Mouse (Mus musculus) frontal cortex, adult (tissue): Measurements from ENCODE around the gene Ap2m1.
"Not testable (repeated sequence)": the region's sequence is repeated elsewhere in the genome, so short reads cannot be mapped to it uniquely, and the experiment has no call there.

Experiments used
- ATAC-seq: cut with Nextera tagmentation; 2 replicates; pipeline ENCODE4 v1.9.2; 2017; ENCODE audit warnings: mild to moderate bottlenecking, moderate library complexity, mixed read lengths; ENCODE audit not compliant: low TSS enrichment

The Ap2m1 gene

DNA sequence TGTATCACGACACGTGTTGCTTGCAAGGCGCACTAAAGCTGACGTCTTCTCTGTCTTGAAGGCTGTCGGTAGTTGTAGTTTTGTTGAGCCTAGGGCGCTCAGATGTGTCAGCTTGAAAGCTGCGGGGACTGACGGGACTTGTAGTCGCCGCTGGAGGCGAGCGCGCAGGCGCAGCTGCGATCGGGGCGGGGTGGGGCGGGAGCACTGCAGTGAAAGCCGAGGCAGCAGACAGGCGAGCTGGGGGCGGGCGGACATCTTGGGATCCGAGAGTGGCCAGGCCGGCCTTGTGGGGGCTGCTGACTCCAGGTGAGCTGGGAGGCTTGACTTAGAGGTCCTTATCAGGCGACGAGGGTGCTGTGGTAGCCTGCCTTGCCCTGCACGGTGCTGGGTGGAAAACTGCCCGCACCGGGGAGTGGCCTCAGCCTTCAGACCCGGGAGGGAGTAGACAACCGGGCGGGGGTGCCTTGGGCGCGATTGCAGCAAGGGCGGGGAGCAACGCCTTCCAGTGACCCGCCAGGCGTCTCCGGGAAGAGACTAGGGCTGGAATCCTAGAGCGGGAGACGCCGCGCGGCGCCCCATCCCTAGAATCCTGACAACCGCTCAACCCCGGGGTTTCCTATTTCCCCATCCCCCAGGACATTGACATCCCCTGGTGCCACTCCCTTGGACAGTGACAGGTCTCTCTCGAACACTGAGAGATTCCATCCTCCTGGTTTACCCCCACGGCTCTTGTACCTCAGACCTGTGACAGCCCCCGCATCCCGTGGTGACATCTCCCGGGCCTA is at the start of gene Ap2m1:
Ap2m1 (plus strand) TSS at position 183 of the 785 bp plus-strand sequence.
- ATAC-seq = peak; percentile 96

DNA sequence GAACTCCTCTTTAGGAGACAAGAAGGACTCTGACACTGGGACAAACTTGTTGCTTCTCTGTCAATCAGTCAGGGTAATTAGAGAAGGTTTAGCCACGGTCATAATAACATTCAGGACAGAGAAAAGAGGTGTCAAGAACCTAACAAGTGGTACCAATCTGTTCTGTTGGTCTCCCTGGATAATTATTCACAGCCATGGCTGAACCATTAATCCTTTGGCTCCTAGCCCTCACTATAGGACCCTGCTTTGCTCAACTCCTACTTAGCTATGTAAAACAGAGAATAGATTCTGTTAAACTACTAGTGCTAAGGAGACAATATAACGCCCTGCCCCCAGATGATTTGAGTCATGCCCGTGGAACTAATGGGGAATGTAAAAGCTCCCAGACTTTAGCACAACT is 49.2 kb upstream of the Ap2m1 start:
- ATAC-seq = no peak

DNA sequence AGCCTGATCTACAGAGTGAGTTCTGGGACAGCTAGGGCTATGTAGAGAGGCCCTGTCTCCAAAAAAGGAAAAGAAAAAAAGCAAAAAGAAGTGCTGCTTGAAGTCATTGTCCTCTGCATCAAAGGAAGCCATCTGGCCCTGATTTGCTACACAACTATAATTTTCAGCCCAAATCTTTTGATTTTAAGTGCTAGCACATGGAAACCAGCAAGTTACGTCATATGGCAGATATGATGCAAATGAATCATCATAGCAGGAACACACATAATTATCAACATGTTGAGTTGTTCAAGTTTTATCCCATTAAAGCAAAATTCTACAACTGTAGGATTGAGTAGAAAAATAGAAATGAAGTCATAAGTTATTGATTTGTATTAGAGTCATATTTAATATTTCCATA is 47.1 kb upstream of the Ap2m1 start:
- ATAC-seq = no peak

DNA sequence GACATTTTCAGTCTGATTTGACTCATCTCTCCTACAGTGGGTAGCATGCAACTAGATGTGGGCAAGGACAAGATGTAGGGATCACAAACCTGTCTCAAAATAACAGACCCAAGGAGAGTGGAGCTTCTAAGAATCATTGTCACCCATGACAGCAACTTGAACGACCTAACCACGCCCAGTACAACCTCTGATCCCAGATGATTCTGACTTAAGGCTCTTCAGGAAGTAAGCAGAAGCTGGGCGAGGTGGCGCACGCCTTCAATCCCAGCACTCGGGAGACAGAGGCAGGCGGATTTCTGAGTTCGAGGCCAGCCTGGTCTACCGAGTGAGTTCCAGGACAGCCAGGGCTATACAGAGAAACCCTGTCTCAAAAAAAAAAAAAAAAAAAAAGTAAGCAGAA is 46.5 kb upstream of the Ap2m1 start:
- ATAC-seq = not testable (repeated sequence)

DNA sequence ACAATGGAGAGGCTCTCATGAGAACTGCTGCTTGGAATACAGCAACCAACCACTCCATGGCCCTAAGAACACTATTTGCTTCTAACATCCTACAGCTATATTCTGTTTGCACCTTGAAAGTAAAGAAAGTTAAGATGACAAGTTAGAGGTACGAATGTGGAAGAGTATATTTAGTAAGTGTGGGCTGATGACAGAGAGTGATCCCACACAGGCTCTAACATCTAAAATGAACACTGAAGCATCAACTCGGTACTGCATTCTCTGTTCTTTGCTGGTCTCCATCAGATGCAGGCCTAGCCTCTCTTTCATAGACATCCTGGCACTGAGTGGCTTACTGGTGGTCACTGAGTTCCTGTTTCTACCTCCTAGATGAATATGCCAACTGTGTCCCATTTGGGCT is 46.0 kb upstream of the Ap2m1 start:
- ATAC-seq = peak; percentile 90

DNA sequence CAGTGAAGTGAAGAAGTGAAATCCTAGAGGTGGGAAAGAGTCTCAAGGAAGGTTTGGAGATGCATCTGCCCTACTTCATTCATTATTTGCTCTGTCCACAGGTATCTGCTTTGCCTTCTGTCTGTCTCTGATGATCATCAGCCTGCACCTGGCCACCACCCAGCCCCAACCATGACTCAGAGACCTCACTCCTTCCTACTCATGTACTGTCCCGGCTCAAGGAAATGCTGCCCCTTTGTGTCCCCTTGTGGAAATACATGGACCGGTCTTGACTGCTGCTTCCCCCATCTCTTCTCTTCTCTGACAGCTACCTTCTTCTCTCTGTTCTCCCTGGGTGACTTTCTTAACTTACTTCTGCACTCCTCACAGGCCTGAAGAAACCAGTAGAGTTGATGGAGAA is 44.7 kb upstream of the Ap2m1 start:
- ATAC-seq = no peak

DNA sequence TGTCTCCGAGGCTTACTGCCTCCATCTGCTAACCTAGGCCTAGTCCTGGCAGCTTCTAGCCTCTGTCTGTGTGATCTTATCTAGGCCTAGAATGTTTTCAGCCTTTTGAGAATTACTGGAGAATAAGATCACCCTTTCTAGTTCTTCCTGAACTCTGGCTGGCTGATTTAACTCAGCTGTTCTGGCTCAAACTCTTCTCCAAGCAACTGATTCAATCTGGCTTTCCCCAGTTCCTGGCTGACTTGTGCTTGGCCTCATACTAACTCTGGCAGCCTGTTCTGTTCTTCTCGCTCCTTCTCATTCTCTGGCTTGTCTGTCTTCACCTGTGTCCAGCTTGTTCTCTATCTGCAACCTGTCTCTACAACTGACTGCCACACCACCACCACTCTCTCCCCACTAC is 44.0 kb upstream of the Ap2m1 start:
- no peak for ATAC-seq

DNA sequence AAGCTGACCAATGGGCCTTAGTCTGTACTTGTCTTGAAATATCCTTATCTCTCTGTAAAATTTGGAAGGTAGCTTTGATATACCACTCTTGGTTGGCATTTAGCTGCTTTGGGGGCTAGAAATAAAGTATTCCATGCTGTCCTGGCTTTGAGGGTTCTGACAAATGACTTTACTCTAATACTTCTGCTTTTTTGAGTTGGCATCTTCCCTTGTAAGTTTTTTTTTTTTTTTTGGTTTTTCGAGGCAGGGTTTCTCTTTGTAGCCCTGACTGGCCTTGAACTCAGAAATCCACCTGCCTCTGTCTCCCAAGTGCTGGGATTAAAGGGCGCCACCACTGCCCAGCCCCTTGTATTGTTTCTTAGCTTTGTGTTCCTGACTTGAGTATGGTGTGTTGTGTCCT is 41.8 kb upstream of the Ap2m1 start:
- no peak for ATAC-seq

DNA sequence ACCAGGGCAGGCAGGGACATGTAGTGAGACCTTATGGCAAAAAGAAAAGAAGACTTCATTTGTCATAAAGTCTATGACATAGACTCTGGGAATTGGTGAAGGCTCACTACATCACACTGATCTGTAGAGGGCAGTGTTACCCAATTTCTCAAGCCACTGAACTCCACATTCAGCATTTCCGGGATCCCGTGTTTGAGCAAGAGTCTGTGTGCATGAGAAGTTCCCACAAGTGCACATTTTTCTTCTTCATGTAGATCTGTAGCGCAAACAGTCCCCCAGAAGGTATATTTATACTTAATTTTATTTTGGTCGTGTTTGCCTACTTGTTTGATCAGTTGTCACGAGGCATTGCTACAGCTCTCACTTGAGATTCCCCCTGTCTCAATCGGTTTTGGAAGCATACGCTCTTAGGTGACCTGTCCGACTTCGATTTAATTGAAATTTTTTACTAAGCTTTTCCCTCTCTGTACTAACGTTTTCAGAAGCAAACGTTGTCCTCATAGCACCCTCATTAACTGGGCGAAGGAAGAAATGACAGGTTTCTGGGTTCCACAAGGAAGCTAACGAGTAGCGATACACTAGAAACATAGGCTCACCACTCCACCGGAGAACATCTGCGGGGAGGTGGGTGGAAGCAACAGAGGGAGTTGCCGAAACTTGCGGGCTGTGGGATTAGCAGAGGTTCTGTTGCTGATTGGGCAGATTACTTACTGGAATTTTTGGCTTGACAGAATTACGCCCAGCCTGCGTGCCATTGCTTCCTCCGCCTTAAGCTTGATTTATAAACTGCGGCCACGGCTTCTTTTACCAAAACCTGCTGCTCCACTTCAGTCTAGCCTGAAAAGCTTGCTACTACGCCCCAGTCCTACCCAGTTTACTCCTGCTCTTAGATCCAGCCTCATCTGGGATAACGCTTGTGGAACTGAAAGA is 38.3 kb upstream of the Ap2m1 start:
- peak; percentile 69 for ATAC-seq

DNA sequence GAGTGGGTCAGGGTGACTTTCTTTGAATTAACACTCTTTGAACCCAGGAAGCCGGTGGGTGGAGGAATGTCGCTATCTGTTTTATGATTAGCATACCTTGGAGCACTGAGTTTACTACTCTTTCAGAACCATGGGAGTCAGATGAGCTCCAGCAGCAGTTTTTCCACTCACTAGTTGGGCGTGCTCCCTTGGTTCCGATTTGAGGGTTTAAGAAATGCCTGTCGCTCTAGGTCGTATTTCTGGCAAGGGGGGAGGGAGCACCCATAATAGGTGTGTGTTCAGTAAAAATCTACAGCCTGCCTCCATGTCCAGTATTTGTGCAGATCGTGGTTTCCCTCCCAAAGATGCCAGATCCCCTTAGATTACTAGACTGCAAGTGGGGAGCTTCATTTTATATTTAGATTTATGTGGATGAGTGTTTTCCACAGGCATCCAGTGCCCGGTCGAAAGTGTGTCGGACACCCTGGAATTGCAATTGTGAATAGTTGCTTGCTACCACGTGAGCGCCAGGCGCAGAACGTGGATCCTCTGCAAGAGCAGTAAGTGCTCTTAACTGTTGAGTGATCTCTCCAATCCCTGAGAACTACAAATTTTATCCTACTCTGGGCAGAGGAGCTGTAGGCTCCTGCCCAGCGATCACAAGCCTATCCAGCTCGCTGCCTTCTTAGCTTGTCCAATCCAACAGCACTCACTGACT is 37.1 kb upstream of the Ap2m1 start:
- no peak; the same call in 1 of the 2 replicates for ATAC-seq

DNA sequence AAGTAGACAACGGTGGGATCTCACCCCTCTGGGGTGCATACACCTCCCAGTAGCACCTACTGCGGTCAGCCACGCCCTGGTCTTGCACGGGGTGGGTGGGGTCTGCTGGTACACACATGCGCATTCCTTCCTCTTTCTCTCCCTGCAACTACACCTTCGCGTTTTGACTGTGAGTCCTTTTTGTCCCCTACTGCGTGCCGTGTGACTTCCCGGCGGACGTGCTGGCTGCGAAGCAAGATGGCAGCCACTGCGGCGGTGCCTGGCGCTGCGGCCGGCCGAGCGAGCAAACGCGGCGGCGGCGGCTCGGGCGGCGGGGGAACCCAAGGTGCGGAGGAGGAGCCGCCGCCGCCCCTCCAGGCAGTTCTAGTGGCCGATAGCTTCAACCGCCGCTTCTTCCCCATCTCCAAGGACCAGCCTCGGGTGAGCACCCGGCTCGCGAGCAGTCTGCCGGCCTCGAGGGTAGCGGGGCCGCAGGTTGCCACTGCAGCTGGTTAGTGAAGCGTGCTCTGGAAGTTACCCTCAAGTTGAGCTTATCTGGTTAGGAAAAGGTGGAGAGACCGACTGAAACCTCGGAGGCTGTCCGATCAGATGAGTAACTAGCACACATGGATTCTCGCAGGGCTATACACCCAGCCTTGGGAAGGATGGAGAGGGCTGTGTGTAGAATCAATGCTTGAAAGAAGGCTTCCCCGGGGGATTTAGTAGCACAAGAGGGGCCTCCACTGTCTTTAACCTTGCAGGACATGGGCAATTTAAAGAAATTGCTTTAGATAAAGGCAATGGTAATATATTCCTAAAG is 36.4 kb upstream of the Ap2m1 start, which contains the start of gene Eif2b5:
Eif2b5 (plus strand) TSS at position 141 of the 799 bp plus-strand sequence.
- peak; percentile 88 for ATAC-seq

DNA sequence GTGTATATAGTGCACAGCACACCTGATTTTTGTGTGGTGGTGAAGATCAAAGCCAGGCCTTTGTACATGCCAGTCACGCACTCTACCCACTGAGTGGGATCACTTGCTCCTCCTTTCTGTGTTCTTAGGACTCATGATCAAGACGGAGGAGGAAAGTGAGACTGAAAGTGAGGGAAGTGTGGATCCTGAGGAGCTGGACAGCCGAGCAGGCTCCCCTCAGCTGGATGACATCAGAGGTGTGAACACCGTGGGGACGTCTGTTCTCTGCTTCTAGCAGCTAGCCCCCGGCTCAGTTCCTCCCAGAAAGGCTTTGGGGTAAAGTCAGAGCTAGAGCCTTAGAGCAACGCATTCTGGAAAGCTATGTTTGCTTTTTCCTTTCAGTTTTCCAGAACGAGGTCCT is 29.3 kb upstream of the Ap2m1 start:
- peak; percentile 83 for ATAC-seq

DNA sequence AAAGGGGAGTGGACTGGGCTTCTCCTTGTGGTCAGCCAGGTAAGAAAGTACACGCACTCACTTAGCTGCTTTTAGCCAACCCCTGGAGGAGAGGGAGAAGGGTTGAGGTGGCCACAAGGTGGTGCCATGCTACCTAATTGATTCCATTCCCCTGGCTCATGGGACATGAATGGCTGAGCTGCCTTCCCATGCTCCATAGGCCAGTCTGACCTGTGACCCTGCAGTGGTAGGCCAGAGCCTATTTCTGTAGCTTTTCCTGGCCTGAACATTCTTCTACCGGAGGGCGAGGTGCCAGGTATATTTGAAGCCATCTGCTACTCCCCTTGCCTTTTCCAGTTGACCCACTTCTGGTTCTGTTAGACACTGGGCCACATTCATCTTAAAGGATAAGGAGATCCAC is 25.9 kb upstream of the Ap2m1 start:
- no peak for ATAC-seq

DNA sequence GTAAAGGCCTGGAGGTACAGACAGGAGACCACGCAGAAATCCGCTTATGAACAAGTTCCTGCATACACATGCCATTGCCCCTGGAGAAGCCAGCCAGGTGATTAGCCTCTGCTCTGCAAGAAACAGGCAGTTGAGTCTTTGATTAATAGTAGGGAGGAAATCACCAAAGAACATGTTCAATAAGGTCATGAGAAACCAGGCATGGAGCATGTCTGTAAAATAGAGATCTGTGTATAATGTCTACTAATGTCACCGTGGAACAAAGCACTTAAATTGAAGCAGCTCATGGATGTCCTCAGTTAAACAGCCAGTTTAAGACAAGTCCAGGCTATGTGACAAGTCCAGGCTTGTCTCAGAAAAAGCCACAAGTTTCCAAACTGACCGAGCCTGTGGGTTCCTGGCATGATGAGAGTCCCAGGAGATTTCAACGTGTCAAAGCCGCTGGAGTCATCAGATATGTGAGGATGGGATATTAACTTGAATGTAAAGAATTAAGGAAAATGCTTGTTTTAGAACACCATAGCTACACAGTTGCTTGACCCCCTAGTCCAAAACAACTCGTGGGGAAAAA is 23.9 kb upstream of the Ap2m1 start:
- no peak for ATAC-seq

DNA sequence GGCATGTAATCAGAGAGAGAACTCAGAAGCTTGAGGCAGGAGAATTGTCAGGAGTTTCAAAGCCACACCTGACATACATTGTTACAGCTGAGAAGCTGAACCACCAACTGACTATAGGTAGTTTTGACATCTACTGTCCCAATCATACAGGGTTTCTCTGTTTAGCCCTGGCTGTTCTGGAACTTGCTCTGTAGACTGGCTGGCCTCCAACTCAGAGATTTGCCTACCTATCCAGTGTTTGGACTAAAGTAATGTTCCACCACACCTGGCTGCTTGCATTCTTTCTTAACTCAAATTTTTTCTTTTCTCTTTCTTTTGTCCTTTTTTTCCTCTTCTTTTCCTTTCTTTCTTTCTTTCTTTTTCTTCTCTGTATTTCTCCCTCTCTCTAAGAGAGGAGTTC is 19.2 kb upstream of the Ap2m1 start:
- no peak for ATAC-seq

DNA sequence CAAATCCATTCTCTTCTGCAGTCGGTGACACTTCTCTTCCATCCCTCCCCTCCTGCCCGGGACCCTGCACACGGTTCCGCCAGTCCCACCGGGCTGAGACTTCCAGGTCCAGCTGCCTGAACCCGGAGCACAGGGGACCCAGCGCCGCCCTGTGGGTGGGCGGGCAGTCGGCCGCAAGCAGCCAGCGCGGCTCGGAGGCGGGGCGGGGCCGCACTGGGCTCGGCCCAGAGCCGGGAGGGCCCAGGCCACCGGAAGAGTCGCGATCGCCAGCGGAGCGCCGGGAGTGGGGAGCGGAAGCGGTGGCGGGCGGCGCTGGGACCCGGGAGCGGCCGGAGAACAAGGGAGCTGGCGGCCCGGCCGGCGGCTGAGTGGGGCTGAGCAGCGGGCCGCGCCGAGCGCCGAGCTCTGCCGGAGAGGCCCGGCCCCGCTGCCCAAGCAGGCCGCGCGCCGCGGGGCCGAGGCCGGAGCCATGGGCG is 18.5 kb upstream of the Ap2m1 start, which contains the start of gene Dvl3:
Dvl3 (plus strand) TSS at position 257 of the 476 bp plus-strand sequence.
- peak; percentile 95 for ATAC-seq

DNA sequence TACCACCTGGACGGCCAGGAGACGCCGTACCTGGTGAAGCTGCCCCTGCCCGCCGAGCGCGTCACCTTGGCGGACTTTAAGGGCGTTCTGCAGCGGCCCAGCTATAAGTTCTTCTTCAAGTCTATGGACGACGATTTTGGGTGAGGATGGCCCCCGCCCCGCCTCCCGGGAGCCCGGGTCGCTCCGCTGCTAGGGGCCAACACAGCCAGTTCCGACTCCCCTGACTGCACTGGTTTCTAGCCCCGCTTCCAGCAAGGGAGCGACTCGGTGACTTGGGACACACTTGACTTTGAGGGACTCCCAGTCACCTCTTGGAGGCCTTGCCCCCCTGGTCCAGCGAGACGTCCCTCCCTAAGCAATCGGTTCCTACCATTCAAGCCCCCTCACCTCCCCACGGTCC is 18.1 kb upstream of the Ap2m1 start:
- ATAC-seq = no peak; the same call in 1 of the 2 replicates

DNA sequence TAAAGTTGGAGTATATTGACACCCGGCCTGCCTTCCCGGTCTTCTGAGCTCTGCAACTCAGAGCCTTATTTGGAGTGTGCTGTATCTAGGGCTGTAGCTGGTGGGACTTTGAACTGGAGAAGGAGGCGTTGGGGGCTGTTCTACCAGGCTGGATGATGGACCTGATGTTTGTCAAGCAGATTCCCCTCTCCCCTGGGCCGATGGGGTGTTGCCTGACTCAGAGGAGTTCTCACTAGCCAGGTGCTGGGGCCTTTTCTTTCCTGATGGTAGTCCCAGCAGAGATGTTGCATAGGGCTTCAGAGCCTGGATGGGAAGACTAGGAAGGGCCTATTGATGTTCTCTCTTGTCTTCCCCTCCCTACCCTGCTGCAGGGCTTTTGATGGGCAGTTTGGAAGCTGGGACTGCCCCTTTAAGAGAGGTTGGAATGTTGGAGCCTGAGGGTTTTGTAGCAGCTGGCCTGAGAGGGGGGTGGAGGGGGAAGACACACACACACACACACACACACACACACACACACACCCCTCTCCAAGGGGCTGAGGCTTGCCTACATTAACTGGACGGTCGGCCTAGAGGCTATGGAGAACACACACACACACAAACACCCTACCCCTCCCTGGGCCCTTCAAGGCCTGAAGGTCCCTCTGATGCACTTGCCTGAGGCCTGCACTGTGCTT is 17.4 kb upstream of the Ap2m1 start:
- peak; percentile 13; the same call in 1 of the 2 replicates for ATAC-seq

DNA sequence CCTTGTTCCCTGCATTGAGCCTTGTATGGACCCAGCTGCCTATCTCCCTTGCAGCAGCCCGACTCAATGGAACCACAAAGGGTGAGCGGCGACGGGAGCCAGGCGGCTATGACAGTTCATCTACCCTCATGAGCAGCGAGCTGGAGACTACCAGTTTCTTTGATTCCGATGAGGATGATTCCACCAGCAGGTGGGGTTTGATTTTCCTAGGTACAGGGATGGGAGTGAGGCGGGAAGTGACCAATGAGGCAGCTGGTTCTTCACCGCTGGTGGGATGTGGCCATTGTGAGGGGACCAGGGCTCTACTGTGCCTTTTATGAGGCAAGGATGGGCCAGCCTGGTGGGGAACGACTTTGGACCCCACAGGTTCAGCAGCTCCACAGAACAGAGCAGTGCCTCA is 11.4 kb upstream of the Ap2m1 start:
- ATAC-seq = no peak

DNA sequence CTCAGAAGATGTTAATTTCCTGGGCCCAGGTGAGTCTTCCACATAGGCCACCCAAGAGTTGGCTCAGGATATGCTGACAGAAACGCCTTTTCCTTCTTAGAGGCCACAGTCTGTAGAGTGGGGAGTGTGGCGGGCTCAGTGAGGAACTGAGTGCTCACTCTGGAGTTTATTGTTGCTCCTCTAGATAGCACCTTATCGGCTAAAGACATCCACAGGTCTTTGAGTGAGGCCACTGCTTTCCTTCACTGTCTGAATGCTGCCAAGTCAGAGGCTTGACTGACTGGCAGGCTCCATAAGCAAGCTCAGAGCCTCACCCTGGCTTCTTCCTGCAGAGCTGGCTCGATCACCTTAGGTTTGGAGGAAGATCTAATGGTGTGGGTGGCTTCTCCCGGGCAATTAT is 6.5 kb upstream of the Ap2m1 start:
- ATAC-seq = no peak
